Mouse (Mus musculus) liver, embryonic 11.5 days (tissue): ENCODE data around the gene Ces1f. TPM values are rescaled to one million over a fixed set of nuclear protein-coding genes. Genes with fewer than 3 reads are reported as not detected.

Source experiments
- ATAC-seq: fragments of 200-750 bp; cut with Nextera tagmentation; replicated peaks from 2 replicates; pipeline ENCODE4 v1.8.0; 2017; ENCODE audit warnings: moderate number of reproducible peaks, mild to moderate bottlenecking, moderate TSS enrichment, moderate library complexity; ENCODE audit not compliant: low FRiP score
- DNase-seq: peaks from one replicate; pipeline ENCODE4 v3.0.0-alpha.2; 2017; ENCODE audit warnings: low spot score
- H3K27ac ChIP-seq: fragments of 300-500 bp; sonication (generic); 2 replicates; pipeline ENCODE4 v1.5.1; 2014; ENCODE audit warnings: mild to moderate bottlenecking, low read depth, low read length, control low read depth
- H3K27me3 ChIP-seq: fragments of 300-500 bp; sonication (generic); replicated peaks from 2 replicates; pipeline ENCODE4 v1.6.1; 2014; ENCODE audit warnings: low read length, mixed read lengths; ENCODE audit not compliant: control insufficient read depth, insufficient read depth
- H3K36me3 ChIP-seq: fragments of 300-500 bp; sonication (generic); 2 replicates; pipeline ENCODE4 v1.6.1; 2014; ENCODE audit warnings: mild to moderate bottlenecking, low read length, moderate library complexity, mixed read lengths; ENCODE audit not compliant: control insufficient read depth, insufficient read depth
- H3K4me1 ChIP-seq: fragments of 300-500 bp; sonication (generic); replicated peaks from 2 replicates; pipeline ENCODE4 v1.6.1; 2014; ENCODE audit warnings: low read length, mixed read lengths; ENCODE audit not compliant: control insufficient read depth, insufficient read depth
- H3K4me2 ChIP-seq: fragments of 300-500 bp; sonication (generic); 2 replicates; pipeline ENCODE4 v1.6.1; 2014; ENCODE audit warnings: mild to moderate bottlenecking, control low read depth, moderate library complexity
- H3K4me3 ChIP-seq: fragments of 300-500 bp; sonication (generic); 2 replicates; pipeline ENCODE4 v1.5.1; 2014; ENCODE audit warnings: low read depth, low read length, control low read depth
- H3K9ac ChIP-seq: fragments of 300-500 bp; sonication (generic); 2 replicates; pipeline ENCODE4 v1.6.1; 2014; ENCODE audit warnings: low read depth, low read length, control low read depth
- H3K9me3 ChIP-seq: fragments of 300-500 bp; sonication (generic); 2 replicates; pipeline ENCODE4 v1.6.1; 2016; ENCODE audit warnings: low read length, inconsistent platforms, mixed read lengths; ENCODE audit not compliant: control insufficient read depth
- WGBS: fragments of 180-500 bp; shearing (Covaris S2); extraction: QIAGEN DNeasy Blood & Tissue Kit; methylation state at CpG from one replicate; pipeline ENCODE4 v1.1.7; 2014; 5-methylcytosine and 5-hydroxymethylcytosine counted together
- polyA plus RNA-seq: library from polyadenylated mRNA; unstranded; fragments of >200 nt; fragmentation: Nextera tagmentation; extraction: Ambion mirVana; gene quantifications from 2 replicates; pipeline ENCODE4 v1.2.1, GENCODE M21; 2014

Gene Ces1f
- polyA plus RNA-seq: not detected in 2 replicates

GRCm38 (mm10) chr8:93279556-93279955 is at the start of gene Ces1f:
TSS of gene Ces1f (minus strand) at chr8:93279747.
- H3K36me3 ChIP-seq: no peaks in the 10 kb centered on the region
- WGBS: 90% methylated on average over 1 of the region's 1 CpGs
- no peaks in the 10 kb centered on the region for H3K27me3 ChIP-seq
- H3K9me3 ChIP-seq: no peaks in the 10 kb centered on the region
- no peak within 1 kb of the TSS for H3K27ac ChIP-seq
- ATAC-seq: no peak
- no peak for DNase-seq
- H3K4me2 ChIP-seq: no peak within 1 kb of the TSS
- no peaks in the 10 kb centered on the region for H3K4me1 ChIP-seq
- no peak within 1 kb of the TSS for H3K9ac ChIP-seq
- H3K4me3 ChIP-seq: no peak within 1 kb of the TSS

- no peaks in the 10 kb centered on the region for H3K27me3 ChIP-seq
- H3K4me3 ChIP-seq: no peak overlapping the region
- H3K4me1 ChIP-seq: no peaks in the 10 kb centered on the region
- H3K9me3 ChIP-seq: no peaks in the 10 kb centered on the region
- no peak overlapping the region for H3K27ac ChIP-seq
- ATAC-seq (no peak), DNase-seq (no peak)
- H3K36me3 ChIP-seq: no peaks in the 10 kb centered on the region
- H3K9ac ChIP-seq: no peak overlapping the region
- no peak overlapping the region for H3K4me2 ChIP-seq
- 50% methylated on average over 2 of the region's 2 CpGs for WGBS
Observed at GRCm38 (mm10) chr8:93325123-93325522, 45.6 kb upstream of the Ces1f start.

GRCm38 (mm10) chr8:93317031-93317430 is 37.5 kb upstream of the Ces1f start:
- no peaks in the 10 kb centered on the region for H3K9me3 ChIP-seq
- no peaks in the 10 kb centered on the region for H3K4me1 ChIP-seq
- H3K4me2 ChIP-seq: no peak overlapping the region
- ATAC-seq (no peak), DNase-seq (no peak)
- no peak overlapping the region for H3K27ac ChIP-seq
- H3K4me3 ChIP-seq: no peak overlapping the region
- no peaks in the 10 kb centered on the region for H3K36me3 ChIP-seq
- no peak overlapping the region for H3K9ac ChIP-seq
- H3K27me3 ChIP-seq: no peaks in the 10 kb centered on the region
- WGBS: 76% methylated on average over 2 of the region's 2 CpGs

- Histone ChIP-seq H3K9ac (no peak overlapping the region), H3K4me2 (no peak overlapping the region), H3K9me3 (no peaks in the 10 kb centered on the region), H3K27ac (no peak overlapping the region), H3K4me1 (no peaks in the 10 kb centered on the region), H3K36me3 (no peaks in the 10 kb centered on the region), H3K27me3 (no peaks in the 10 kb centered on the region), H3K4me3 (no peak overlapping the region)
- no peak for DNase-seq
- no peak for ATAC-seq
- 73% methylated on average over 2 of the region's 2 CpGs for WGBS
Observed at GRCm38 (mm10) chr8:93315557-93315956, 36.0 kb upstream of the Ces1f start.

- no peak for ATAC-seq
Observed at GRCm38 (mm10) chr8:93283896-93284295, 4.3 kb upstream of the Ces1f start.

GRCm38 (mm10) chr8:93282349-93282748 is 2.8 kb upstream of the Ces1f start:
- no peak overlapping the region for H3K9ac ChIP-seq
- no peak overlapping the region for H3K27ac ChIP-seq
- H3K4me3 ChIP-seq: no peak overlapping the region
- DNase-seq (no peak), ATAC-seq (no peak)
- 76% methylated on average over 3 of the region's 3 CpGs for WGBS
- H3K4me2 ChIP-seq: no peak overlapping the region
- H3K9me3 ChIP-seq: no peaks in the 10 kb centered on the region
- H3K27me3 ChIP-seq: no peaks in the 10 kb centered on the region
- no peaks in the 10 kb centered on the region for H3K36me3 ChIP-seq
- no peaks in the 10 kb centered on the region for H3K4me1 ChIP-seq

More at GRCm38 (mm10) chr8:93283896-93284295, 4.3 kb upstream of the Ces1f start:
- no peak for DNase-seq
- no peaks in the 10 kb centered on the region for H3K36me3 ChIP-seq
- H3K4me2 ChIP-seq: no peak overlapping the region
- H3K4me1 ChIP-seq: no peaks in the 10 kb centered on the region
- 71% methylated on average over 2 of the region's 2 CpGs for WGBS
- no peak overlapping the region for H3K9ac ChIP-seq
- H3K27me3 ChIP-seq: no peaks in the 10 kb centered on the region
- no peak overlapping the region for H3K27ac ChIP-seq
- H3K4me3 ChIP-seq: no peak overlapping the region
- H3K9me3 ChIP-seq: no peaks in the 10 kb centered on the region

GRCm38 (mm10) chr8:93278176-93278805 is 1.3 kb downstream of the Ces1f start:
- ATAC-seq (no peak), DNase-seq (no peak)
- H3K4me2 ChIP-seq: no peak overlapping the region
- H3K4me3 ChIP-seq: no peak overlapping the region
- H3K4me1 ChIP-seq: no peaks in the 10 kb centered on the region
- H3K27ac ChIP-seq: no peak overlapping the region
- no peaks in the 10 kb centered on the region for H3K9me3 ChIP-seq
- no peak overlapping the region for H3K9ac ChIP-seq
- whole genome bisulfite sequencing: 78% methylated on average over 4 of the region's 4 CpGs
- H3K36me3 ChIP-seq: no peaks in the 10 kb centered on the region
- H3K27me3 ChIP-seq: no peaks in the 10 kb centered on the region

- H3K4me2 ChIP-seq: no peak overlapping the region
- no peak for DNase-seq
- ATAC-seq: no peak
- whole genome bisulfite sequencing: 81% methylated on average over 4 of the region's 4 CpGs
- no peak overlapping the region for H3K4me3 ChIP-seq
- no peaks in the 10 kb centered on the region for H3K36me3 ChIP-seq
- no peak overlapping the region for H3K9ac ChIP-seq
- H3K4me1 ChIP-seq: no peaks in the 10 kb centered on the region
- no peaks in the 10 kb centered on the region for H3K9me3 ChIP-seq
- no peaks in the 10 kb centered on the region for H3K27me3 ChIP-seq
- no peak overlapping the region for H3K27ac ChIP-seq
Observed at GRCm38 (mm10) chr8:93274609-93275008, 4.9 kb downstream of the Ces1f start.

GRCm38 (mm10) chr8:93273321-93273720 is 6.2 kb downstream of the Ces1f start:
- Histone ChIP-seq H3K36me3 (no peaks in the 10 kb centered on the region), H3K27ac (no peak overlapping the region), H3K9me3 (no peaks in the 10 kb centered on the region), H3K4me2 (no peak overlapping the region), H3K4me3 (no peak overlapping the region), H3K4me1 (no peaks in the 10 kb centered on the region), H3K9ac (no peak overlapping the region), H3K27me3 (no peaks in the 10 kb centered on the region)
- no peak for ATAC-seq
- WGBS: 81% methylated on average over 3 of the region's 3 CpGs
- DNase-seq: no peak
